Mouse (Mus musculus) myocyte (in vitro differentiated cells): ENCODE results near the gene Heatr4. TPM values are rescaled to one million over a fixed set of nuclear protein-coding genes. Genes with fewer than 3 reads are reported as not detected.
"Not testable (repeated sequence)": the region's sequence is repeated elsewhere in the genome, so short reads cannot be mapped to it uniquely, and the experiment has no call there.

Experiments used
- H3K27me3 ChIP-seq: one replicate; pipeline ENCODE4 v1.6.1; 2011; ENCODE audit not compliant: control insufficient read depth, insufficient read depth, insufficient read length
- H3K36me3 ChIP-seq: one replicate; pipeline ENCODE4 v1.6.1; 2011; ENCODE audit not compliant: control insufficient read depth, insufficient read depth
- H3K4me2 ChIP-seq: one replicate; pipeline ENCODE4 v1.6.1; 2011; ENCODE audit warnings: low read depth, control low read depth
- H3K4me3 ChIP-seq: one replicate; pipeline ENCODE4 v1.5.1; 2011; ENCODE audit warnings: mild to moderate bottlenecking, control low read depth, moderate library complexity
- H3K79me2 ChIP-seq: one replicate; pipeline ENCODE4 v1.6.1; 2011; ENCODE audit not compliant: control insufficient read depth, insufficient read depth
- H3ac ChIP-seq: one replicate; pipeline ENCODE4 v1.6.1; 2011; ENCODE audit not compliant: control insufficient read depth, insufficient read length
- CEBPB ChIP-seq: IDR thresholded peaks from 2 replicates; pipeline ENCODE4 v1.6.1; 2011; ENCODE audit warnings: mild to moderate bottlenecking, moderate library complexity; ENCODE audit not compliant: poor library complexity, insufficient read depth, severe bottlenecking
- E2F4 ChIP-seq: IDR thresholded peaks from one replicate; pipeline ENCODE4 v1.6.1; 2011; ENCODE audit warnings: mild to moderate bottlenecking, control low read depth, moderate library complexity; ENCODE audit not compliant: insufficient read depth
- MYOD1 ChIP-seq, 3 experiments: IDR thresholded peaks; one replicate each; pipeline ENCODE4 v1.6.1; 2011; ENCODE audit warnings: control low read depth in 2 of 3, low read depth in 2 of 3, mild to moderate bottlenecking in 2 of 3, moderate library complexity in 1 of 3; ENCODE audit not compliant: insufficient read length in 2 of 3, control insufficient read depth in 1 of 3
- MYOG ChIP-seq, 3 experiments: IDR thresholded peaks; one replicate each; pipeline ENCODE4 v1.6.1; 2011; ENCODE audit warnings: control low read depth in 2 of 3, low read depth in 2 of 3, mild to moderate bottlenecking in 2 of 3; ENCODE audit not compliant: insufficient read length in 2 of 3, control insufficient read depth in 1 of 3, insufficient read depth in 1 of 3
- POLR2A ChIP-seq: IDR thresholded peaks from one replicate; pipeline ENCODE4 v1.6.1; 2011; ENCODE audit warnings: low read depth, mild to moderate bottlenecking, control low read depth, moderate library complexity; ENCODE audit not compliant: insufficient read length
- POLR2AphosphoS2 ChIP-seq: IDR thresholded peaks from one replicate; pipeline ENCODE4 v1.6.1; 2011; ENCODE audit warnings: low read depth, control low read depth; ENCODE audit not compliant: insufficient read length
- REST ChIP-seq: IDR thresholded peaks from one replicate; pipeline ENCODE4 v1.6.1; 2011; ENCODE audit warnings: mild to moderate bottlenecking, control low read depth, moderate library complexity; ENCODE audit not compliant: insufficient read depth, insufficient read length
- SRF ChIP-seq: IDR thresholded peaks from one replicate; pipeline ENCODE4 v1.6.1; 2011; ENCODE audit warnings: low read depth; ENCODE audit not compliant: control insufficient read depth, insufficient read length
- TCF12 ChIP-seq: IDR thresholded peaks from one replicate; pipeline ENCODE4 v1.6.1; 2011; ENCODE audit warnings: mild to moderate bottlenecking, control low read depth; ENCODE audit not compliant: poor library complexity, insufficient read depth, severe bottlenecking
- TCF3 ChIP-seq: IDR thresholded peaks from one replicate; pipeline ENCODE4 v1.6.1; 2011; ENCODE audit warnings: low read depth, control low read depth; ENCODE audit not compliant: insufficient read length
- USF1 ChIP-seq: IDR thresholded peaks from one replicate; pipeline ENCODE4 v1.6.1; 2011; ENCODE audit warnings: low read depth, mild to moderate bottlenecking, control low read depth, moderate library complexity
- polyA plus RNA-seq: library from polyadenylated mRNA; unstranded; fragments of >200 nt; fragmentation: generic; extraction: Trizol; gene quantifications from one replicate; pipeline ENCODE4 v1.2.1, GENCODE M21; 2012; ENCODE audit warnings: missing spikeins

Heatr4 gene
- polyA plus RNA-seq, 1 experiment: not detected

DNA sequence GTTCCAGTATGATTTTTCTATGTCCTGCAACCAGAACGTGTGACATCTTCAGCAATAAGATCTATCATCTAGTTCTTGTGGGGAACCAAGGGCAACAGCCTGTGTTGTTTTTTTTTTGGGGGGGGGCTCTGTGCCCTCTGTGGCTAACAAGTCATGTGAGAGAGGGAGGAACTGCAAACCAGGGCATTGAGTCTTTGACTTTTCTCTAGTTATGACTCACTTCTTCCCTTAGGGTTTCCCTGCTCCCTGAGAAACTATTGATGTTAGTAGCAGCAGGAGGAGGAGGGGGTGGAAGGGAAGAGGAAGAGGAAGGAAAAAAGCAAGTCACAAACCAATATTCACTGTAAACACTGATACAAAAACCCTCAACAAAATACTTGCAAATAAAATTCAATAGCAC is 19.2 kb upstream of the Heatr4 start:
- no peaks in the 10 kb centered on the region for H3K79me2 ChIP-seq
- H3K36me3 ChIP-seq: no peaks in the 10 kb centered on the region
- H3K4me3 ChIP-seq: no peak overlapping the region
- peaks cover 4% of the 10 kb centered on the region for H3K27me3 ChIP-seq
- no peak overlapping the region for H3K4me2 ChIP-seq
- TF ChIP-seq E2F4 (no peak), CEBPB (no peak), REST (no peak), TCF12 (no peak)
- no peak overlapping the region for H3ac ChIP-seq

GRCm38 (mm10) chr12:84000418-84000817 is 15.8 kb upstream of the Heatr4 start:
- Histone ChIP-seq H3K36me3 (no peaks in the 10 kb centered on the region), H3ac (no peak overlapping the region), H3K4me2 (no peak overlapping the region), H3K27me3 (no peaks in the 10 kb centered on the region), H3K4me3 (no peak overlapping the region), H3K79me2 (no peaks in the 10 kb centered on the region)
- TF ChIP-seq E2F4 (no peak), POLR2AphosphoS2 (no peak), TCF3 (no peak)

GRCm38 (mm10) chr12:83999237-83999636 is 14.6 kb upstream of the Heatr4 start:
- not testable (repeated sequence) for H3K4me3 ChIP-seq, H3K79me2 ChIP-seq, H3ac ChIP-seq, H3K4me2 ChIP-seq, H3K27me3 ChIP-seq, H3K36me3 ChIP-seq

GRCm38 (mm10) chr12:83998341-83999107 is 13.9 kb upstream of the Heatr4 start:
- no peak overlapping the region for H3K4me3 ChIP-seq
- no peak for TF ChIP-seq POLR2AphosphoS2
- peak in 1 of 3 experiments; percentile 11 for TF ChIP-seq MYOD1 (IDR thresholded peaks at IDR 0.05; ENCODE audit: control insufficient read depth in 1 of 3, insufficient read length in 2 of 3, low read depth in 2 of 3)
- H3K4me2 ChIP-seq: no peak overlapping the region
- H3K36me3 ChIP-seq: peaks cover 6% of the 10 kb centered on the region
- no peaks in the 10 kb centered on the region for H3K27me3 ChIP-seq
- no peak overlapping the region for H3ac ChIP-seq
- H3K79me2 ChIP-seq: no peaks in the 10 kb centered on the region

DNA sequence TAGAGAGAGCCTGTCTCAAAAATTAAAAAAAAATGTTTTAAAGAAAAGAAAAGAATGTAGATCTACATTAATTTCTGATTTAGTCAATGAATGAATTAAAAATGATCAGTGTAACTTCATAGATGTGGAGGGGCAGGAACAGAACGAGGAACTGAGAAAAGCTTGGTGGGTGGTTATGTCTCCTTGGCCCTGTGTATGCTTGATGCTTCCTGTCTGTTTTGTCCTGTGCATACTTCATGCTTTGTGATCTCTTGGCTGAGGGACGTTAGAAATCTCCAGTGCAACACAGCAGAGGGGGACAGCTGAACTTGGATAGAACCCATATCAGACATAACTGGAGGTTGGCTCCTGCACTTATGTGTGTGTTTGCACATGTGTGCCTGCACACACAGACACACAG is 12.6 kb upstream of the Heatr4 start:
- TF ChIP-seq MYOG (IDR thresholded peaks at IDR 0.05; ENCODE audit: control insufficient read depth in 1 of 3, insufficient read depth in 1 of 3, insufficient read length in 2 of 3, low read depth in 2 of 3) (no peak), POLR2A (no peak), MYOD1 (IDR thresholded peaks at IDR 0.05; ENCODE audit: control insufficient read depth in 1 of 3, insufficient read length in 2 of 3, low read depth in 2 of 3) (no peak)
- H3ac ChIP-seq: no peak overlapping the region

GRCm38 (mm10) chr12:83989378-83989777 is 4.7 kb upstream of the Heatr4 start:
- H3ac ChIP-seq: no peak overlapping the region
- H3K27me3 ChIP-seq: no peaks in the 10 kb centered on the region
- H3K79me2 ChIP-seq: peaks cover 15% of the 10 kb centered on the region
- peak overlapping the region; percentile 71 for H3K4me2 ChIP-seq
- peak overlapping the region; percentile 89 for H3K4me3 ChIP-seq
- H3K36me3 ChIP-seq: peaks cover 18% of the 10 kb centered on the region
- TF ChIP-seq CEBPB (no peak), USF1 (no peak), POLR2AphosphoS2 (no peak), SRF (no peak)

More for the DNA sequence above, 12.6 kb upstream of the Heatr4 start:
- Histone ChIP-seq H3K4me3 (no peak overlapping the region), H3K27me3 (no peaks in the 10 kb centered on the region), H3K36me3 (peaks cover 13% of the 10 kb centered on the region), H3K79me2 (no peaks in the 10 kb centered on the region), H3K4me2 (no peak overlapping the region)
